Mouse (Mus musculus) limb, embryonic 11.5 days (tissue): Measurements from ENCODE around the gene Ccdc181. TPM values are rescaled to one million over a fixed set of nuclear protein-coding genes. Genes with fewer than 3 reads are reported as not detected.

ENCODE experiments used
- ATAC-seq: fragments of 200-750 bp; cut with Nextera tagmentation; 2 replicates; pipeline ENCODE4 v1.8.0; 2017; ENCODE audit warnings: low read depth; ENCODE audit not compliant: insufficient number of reproducible peaks, low FRiP score, low TSS enrichment
- DNase-seq: peaks from one replicate; pipeline ENCODE4 v3.0.0-alpha.2; 2015; ENCODE audit warnings: low spot score
- H3K27ac ChIP-seq: fragments of 300-500 bp; sonication (generic); replicated peaks from 2 replicates; pipeline ENCODE4 v1.5.1; 2014; ENCODE audit warnings: low read depth, mild to moderate bottlenecking, low read length
- H3K27me3 ChIP-seq: fragments of 300-500 bp; sonication (generic); 2 replicates; pipeline ENCODE4 v1.6.1; 2014; ENCODE audit warnings: mild to moderate bottlenecking, low read length, mixed read lengths; ENCODE audit not compliant: control insufficient read depth, insufficient read depth
- H3K36me3 ChIP-seq: fragments of 300-500 bp; sonication (generic); 2 replicates; pipeline ENCODE4 v1.6.1; 2014; ENCODE audit warnings: mild to moderate bottlenecking, low read length, moderate library complexity, mixed read lengths; ENCODE audit not compliant: control insufficient read depth, insufficient read depth
- H3K4me1 ChIP-seq: fragments of 300-500 bp; sonication (generic); 2 replicates; pipeline ENCODE4 v1.6.1; 2014; ENCODE audit warnings: low read length, mixed read lengths; ENCODE audit not compliant: control insufficient read depth, insufficient read depth
- H3K4me2 ChIP-seq: fragments of 300-500 bp; sonication (generic); 2 replicates; pipeline ENCODE4 v1.6.1; 2014; ENCODE audit warnings: low read depth, mild to moderate bottlenecking, moderate library complexity; ENCODE audit not compliant: severe bottlenecking
- H3K4me3 ChIP-seq: fragments of 300-500 bp; sonication (generic); 2 replicates; pipeline ENCODE4 v1.5.1; 2014; ENCODE audit warnings: low read depth, low read length
- H3K9ac ChIP-seq: fragments of 300-500 bp; sonication (generic); 2 replicates; pipeline ENCODE4 v1.6.1; 2014; ENCODE audit warnings: mild to moderate bottlenecking, low read length
- H3K9me3 ChIP-seq: fragments of 300-500 bp; sonication (generic); 2 replicates; pipeline ENCODE4 v1.6.1; 2016; ENCODE audit warnings: low read length; ENCODE audit not compliant: control insufficient read depth
- WGBS: fragments of 180-500 bp; shearing (Covaris S2); extraction: QIAGEN DNeasy Blood & Tissue Kit; methylation state at CpG from one replicate; pipeline ENCODE4 v1.1.7; 2014; 5-methylcytosine and 5-hydroxymethylcytosine counted together
- polyA plus RNA-seq: library from polyadenylated mRNA; unstranded; fragments of >200 nt; fragmentation: Nextera tagmentation; extraction: Ambion mirVana; gene quantifications from 2 replicates; pipeline ENCODE4 v1.2.1, GENCODE M21; 2014

Ccdc181 gene
- polyA plus RNA-seq, 1 experiment from 2014 or later, result 10.2 TPM

- ATAC-seq, result no peak
- Histone ChIP-seq H3K36me3 (peaks cover 10% of the 10 kb centered on the region; the same call in 1 of the 2 replicates), H3K4me2 (no peak overlapping the region), H3K4me1 (no peaks in the 10 kb centered on the region), H3K9ac (no peak overlapping the region), H3K27ac (no peak overlapping the region), H3K27me3 (no peaks in the 10 kb centered on the region), H3K9me3 (no peaks in the 10 kb centered on the region), H3K4me3 (no peak overlapping the region)
- DNase-seq, result no peak
- WGBS, result 96% methylated on average over 4 of the region's 5 CpGs
Measured at GRCm38 (mm10) chr1:164296473-164296872, 21.1 kb downstream of the Ccdc181 start.

GRCm38 (mm10) chr1:164301949-164302348, 26.6 kb downstream of the Ccdc181 start:
- ATAC-seq, result no peak
- H3K36me3 ChIP-seq, result peaks cover 8% of the 10 kb centered on the region; the same call in 1 of the 2 replicates

GRCm38 (mm10) chr1:164303821-164304220, 28.4 kb downstream of the Ccdc181 start, which contains the start of gene Nme7:
Nme7 (plus strand) TSS chr1:164304121.
- 87% methylated on average over 5 of the region's 5 CpGs for WGBS
- Histone ChIP-seq H3K9ac (no peak within 1 kb of the TSS), H3K9me3 (no peaks in the 10 kb centered on the region), H3K27me3 (no peaks in the 10 kb centered on the region), H3K4me1 (no peaks in the 10 kb centered on the region; the same call in 1 of the 2 replicates), H3K27ac (no peak within 1 kb of the TSS), H3K36me3 (peaks cover 4% of the 10 kb centered on the region; the same call in 1 of the 2 replicates), H3K4me2 (no peak within 1 kb of the TSS), H3K4me3 (no peak within 1 kb of the TSS)
- DNase-seq (no peak), ATAC-seq (no peak)

More at GRCm38 (mm10) chr1:164301949-164302348, 26.6 kb downstream of the Ccdc181 start:
- 86% methylated on average over 4 of the region's 4 CpGs for WGBS
- H3K9me3 ChIP-seq, result no peaks in the 10 kb centered on the region
- no peak overlapping the region for H3K4me2 ChIP-seq
- H3K4me3 ChIP-seq, result no peak overlapping the region
- no peaks in the 10 kb centered on the region for H3K27me3 ChIP-seq
- no peak overlapping the region for H3K9ac ChIP-seq
- no peaks in the 10 kb centered on the region; the same call in 1 of the 2 replicates for H3K4me1 ChIP-seq
- DNase-seq, result no peak
- H3K27ac ChIP-seq, result no peak overlapping the region

GRCm38 (mm10) chr1:164307124-164307751, 31.9 kb downstream of the Ccdc181 start, which contains the start of gene Blzf1:
Blzf1 (minus strand) TSS chr1:164307489.
- Histone ChIP-seq H3K36me3 (no peaks in the 10 kb centered on the region), H3K9me3 (no peaks in the 10 kb centered on the region), H3K4me1 (no peaks in the 10 kb centered on the region; the same call in 1 of the 2 replicates), H3K27ac (0 out of 2 replicates have a peak within 1 kb of the TSS, but pooled peaks have one; percentile 14), H3K4me3 (peak within 1 kb of the TSS; percentile 77), H3K4me2 (peak within 1 kb of the TSS; percentile 83), H3K9ac (peak within 1 kb of the TSS; percentile 73), H3K27me3 (no peaks in the 10 kb centered on the region)
- DNase-seq, result peak; percentile 99
- peak; percentile 98 for ATAC-seq
- WGBS, result under 1% methylated on average over 35 of the region's 35 CpGs

DNA sequence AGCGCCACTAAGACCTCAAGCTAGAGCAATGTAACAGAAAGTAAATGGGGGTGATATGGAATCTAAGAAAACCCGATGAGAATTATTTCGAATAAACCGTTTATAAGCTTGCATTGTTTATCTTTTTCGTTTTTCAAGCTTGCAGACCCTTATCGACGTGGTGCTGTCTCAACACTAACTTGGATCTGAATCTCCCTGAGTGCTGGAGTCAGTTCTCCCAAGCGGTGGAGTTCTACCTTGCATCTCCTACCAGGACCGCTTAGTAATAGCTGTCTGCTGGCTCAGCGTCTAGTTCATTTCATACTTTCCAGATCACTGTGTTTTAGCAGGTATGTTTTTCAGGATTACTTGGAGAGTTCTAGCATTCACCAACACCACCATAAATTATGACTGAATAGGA, 32.5 kb downstream of the Ccdc181 start:
- Histone ChIP-seq H3K4me3 (peak overlapping the region; percentile 77), H3K9me3 (no peaks in the 10 kb centered on the region), H3K4me1 (no peaks in the 10 kb centered on the region; the same call in 1 of the 2 replicates), H3K27me3 (no peaks in the 10 kb centered on the region), H3K36me3 (0 out of 2 replicates have a peak, but pooled peaks cover 2% of the 10 kb centered on the region), H3K4me2 (peak overlapping the region; percentile 49), H3K9ac (peak overlapping the region; percentile 18), H3K27ac (no peak overlapping the region)
- ATAC-seq (no peak), DNase-seq (no peak)
- WGBS, result 14% methylated on average over 10 of the region's 10 CpGs

DNA sequence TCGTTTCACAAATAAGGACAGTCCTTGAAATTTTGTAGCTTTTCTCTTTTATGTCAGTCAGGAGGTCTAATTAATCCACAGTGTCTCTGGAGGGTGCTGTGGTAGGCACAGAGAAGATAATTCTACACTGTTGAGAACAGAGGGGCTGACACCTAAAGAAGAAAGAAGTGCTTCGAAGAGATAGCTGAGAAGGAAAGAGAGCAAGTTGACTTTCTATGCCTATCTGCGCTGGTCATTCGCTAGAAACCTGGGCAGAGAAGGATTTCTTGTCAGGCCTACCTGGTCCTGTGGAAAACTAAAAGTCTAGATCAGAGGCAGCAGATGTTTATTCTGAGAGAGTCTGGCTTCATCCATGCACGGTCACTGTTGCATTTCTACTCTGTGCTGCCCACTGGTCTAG, 38.7 kb downstream of the Ccdc181 start:
- no peaks in the 10 kb centered on the region for H3K27me3 ChIP-seq
- ATAC-seq, result no peak
- H3K4me2 ChIP-seq, result no peak overlapping the region
- no peak for DNase-seq
- no peaks in the 10 kb centered on the region for H3K9me3 ChIP-seq
- 0 out of 2 replicates have a peak, but pooled peaks cover 2% of the 10 kb centered on the region for H3K36me3 ChIP-seq
- H3K4me1 ChIP-seq, result no peaks in the 10 kb centered on the region
- H3K27ac ChIP-seq, result no peak overlapping the region
- no peak overlapping the region for H3K9ac ChIP-seq
- WGBS, result 87% methylated on average over 5 of the region's 5 CpGs
- no peak overlapping the region for H3K4me3 ChIP-seq

DNA sequence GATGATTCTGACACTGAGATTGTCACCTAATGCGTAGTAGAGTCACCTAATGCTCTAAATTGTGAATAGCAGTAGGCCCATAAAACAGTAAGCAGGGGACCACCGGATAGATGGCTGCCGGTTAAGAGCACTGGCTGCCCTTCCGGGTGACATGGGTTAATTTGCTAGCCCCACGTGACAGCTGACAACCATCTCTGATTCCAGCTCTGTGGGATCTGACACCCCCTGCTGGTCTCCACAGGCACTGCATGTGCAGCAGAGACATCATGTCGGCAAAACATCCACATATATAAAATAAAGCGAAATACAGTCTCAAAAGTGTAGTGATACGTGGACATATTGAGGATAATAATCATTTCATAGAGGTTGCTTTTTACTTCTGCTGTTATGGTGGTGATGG, 39.9 kb downstream of the Ccdc181 start:
- no peak overlapping the region for H3K4me2 ChIP-seq
- no peak overlapping the region for H3K4me3 ChIP-seq
- no peak overlapping the region for H3K9ac ChIP-seq
- no peaks in the 10 kb centered on the region for H3K9me3 ChIP-seq
- ATAC-seq (no peak), DNase-seq (peak; percentile 51)
- H3K27ac ChIP-seq, result no peak overlapping the region
- WGBS, result 71% methylated on average over 8 of the region's 8 CpGs
- no peaks in the 10 kb centered on the region for H3K27me3 ChIP-seq
- 0 out of 2 replicates have a peak, but pooled peaks cover 2% of the 10 kb centered on the region for H3K36me3 ChIP-seq
- H3K4me1 ChIP-seq, result no peaks in the 10 kb centered on the region

- no peak overlapping the region for H3K4me3 ChIP-seq
- ATAC-seq (0 out of 2 replicates have a peak, but pooled peaks have one; percentile 52), DNase-seq (peak; percentile 86)
- no peaks in the 10 kb centered on the region for H3K27me3 ChIP-seq
- WGBS, result 38% methylated on average over 3 of the region's 3 CpGs
- no peak overlapping the region for H3K9ac ChIP-seq
- H3K9me3 ChIP-seq, result no peaks in the 10 kb centered on the region
- no peak overlapping the region for H3K27ac ChIP-seq
- no peaks in the 10 kb centered on the region for H3K4me1 ChIP-seq
- H3K4me2 ChIP-seq, result no peak overlapping the region
- H3K36me3 ChIP-seq, result 0 out of 2 replicates have a peak, but pooled peaks cover 2% of the 10 kb centered on the region
Measured at GRCm38 (mm10) chr1:164316697-164317096, 41.3 kb downstream of the Ccdc181 start.
